Mouse (Mus musculus) brain, embryonic 14.5 days (tissue): Measurements from ENCODE around the gene Hip1r. TPM values are rescaled to one million over a fixed set of nuclear protein-coding genes. Genes with fewer than 3 reads are reported as not detected.
A peak's percentile ranks its signal among the peaks of the same experiment; 100 is the strongest.

Experiments
- DNase-seq: peaks from one replicate; pipeline ENCODE4 v3.0.0-alpha.2; 2011; ENCODE audit warnings: low read depth
- CTCF ChIP-seq: fragments of 200-500 bp; IDR thresholded peaks from 2 replicates; pipeline ENCODE4 v1.5.1; 2012; ENCODE audit warnings: inconsistent platforms, mild to moderate bottlenecking, moderate library complexity, borderline replicate concordance; ENCODE audit not compliant: insufficient read depth, insufficient read length; ENCODE audit errors: extremely low read depth
- POLR2A ChIP-seq: fragments of 200-500 bp; IDR thresholded peaks from 2 replicates; pipeline ENCODE4 v1.6.1; 2012; ENCODE audit warnings: mild to moderate bottlenecking, inconsistent platforms, borderline replicate concordance; ENCODE audit not compliant: poor library complexity, insufficient read depth, insufficient read length, severe bottlenecking; ENCODE audit errors: extremely low read depth
- polyA plus RNA-seq: library from polyadenylated mRNA; depleted of rRNA; stranded (reverse); fragments of >200 nt; gene quantifications from 2 replicates; pipeline ENCODE4 v1.2.3, GENCODE M21; 2012

The Hip1r gene
- polyA plus RNA-seq, 1 experiment, result 23.9 TPM

DNA sequence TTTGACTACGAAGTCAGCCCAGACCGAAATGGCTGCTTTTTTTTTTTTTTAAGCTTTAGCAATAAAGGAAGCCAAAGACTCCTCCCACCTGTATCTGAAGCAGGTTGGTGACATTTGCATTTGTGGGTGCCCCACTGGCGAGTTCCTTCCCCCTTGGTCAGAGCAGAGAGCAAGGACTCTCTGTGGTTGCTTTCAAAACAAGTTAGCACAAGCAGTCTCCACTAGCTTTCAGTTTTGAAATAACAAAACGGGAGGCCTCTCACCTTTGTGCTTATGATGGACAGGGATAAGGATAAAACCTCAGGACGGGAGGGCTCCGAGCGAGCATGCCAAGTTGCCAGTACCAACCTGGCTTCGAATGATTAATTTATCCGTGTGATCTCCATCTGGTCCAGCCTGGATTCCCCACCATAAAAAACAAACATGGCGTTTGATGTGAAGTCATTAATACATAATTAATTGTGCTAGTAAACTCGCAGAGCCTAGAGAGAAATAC is 1.2 kb downstream of the Hip1r start:
- DNase-seq, result peak; percentile 58
- TF ChIP-seq POLR2A, result no peak
- TF ChIP-seq CTCF, result no peak

DNA sequence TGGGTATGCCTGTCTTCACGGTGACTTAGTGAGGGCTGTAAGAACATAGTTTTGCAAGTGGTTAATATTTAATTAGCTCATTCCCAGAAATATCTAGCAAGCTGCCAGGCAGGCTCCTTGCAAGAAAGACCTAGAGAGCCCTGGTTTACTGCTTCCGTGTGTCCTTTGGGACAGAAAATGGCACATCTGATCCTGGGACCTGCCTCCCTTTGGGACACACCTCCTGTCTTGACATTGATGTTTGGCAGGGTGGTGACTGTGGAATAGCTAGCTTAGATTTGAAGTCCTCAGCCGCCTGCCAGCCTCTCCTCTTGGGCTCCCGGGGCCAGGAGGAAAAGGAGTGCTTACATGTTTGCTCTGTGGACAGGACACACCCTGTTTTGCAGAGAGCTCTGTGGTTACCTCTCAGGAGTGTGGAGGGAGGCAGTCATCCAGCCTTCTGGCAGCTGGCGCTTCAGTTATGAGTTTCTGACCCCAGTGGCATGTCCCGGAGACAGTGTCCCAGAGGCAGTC is 2.3 kb downstream of the Hip1r start:
- TF ChIP-seq POLR2A, result no peak
- no peak for TF ChIP-seq CTCF
- no peak for DNase-seq

DNA sequence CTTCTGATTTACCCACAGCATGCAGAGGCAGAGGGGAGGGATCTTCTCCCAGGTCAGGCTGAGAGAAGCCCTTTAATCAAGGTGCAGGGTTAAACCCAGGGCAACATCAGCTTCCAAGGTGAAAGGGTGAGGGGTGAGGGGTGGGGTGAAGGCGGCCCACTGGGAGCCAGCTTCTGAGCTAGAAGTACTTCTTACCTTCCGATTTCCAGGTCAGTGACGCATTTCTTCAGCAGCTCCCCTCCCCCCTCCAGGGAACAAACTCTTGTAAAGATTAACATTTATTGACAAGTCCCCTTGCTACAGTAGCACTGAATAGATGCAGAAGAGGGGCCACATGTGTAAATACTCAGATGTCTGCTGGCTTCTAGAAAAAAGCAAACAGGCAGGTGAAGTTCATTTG is 3.8 kb downstream of the Hip1r start:
- TF ChIP-seq CTCF (no peak), POLR2A (no peak)
- no peak for DNase-seq

DNA sequence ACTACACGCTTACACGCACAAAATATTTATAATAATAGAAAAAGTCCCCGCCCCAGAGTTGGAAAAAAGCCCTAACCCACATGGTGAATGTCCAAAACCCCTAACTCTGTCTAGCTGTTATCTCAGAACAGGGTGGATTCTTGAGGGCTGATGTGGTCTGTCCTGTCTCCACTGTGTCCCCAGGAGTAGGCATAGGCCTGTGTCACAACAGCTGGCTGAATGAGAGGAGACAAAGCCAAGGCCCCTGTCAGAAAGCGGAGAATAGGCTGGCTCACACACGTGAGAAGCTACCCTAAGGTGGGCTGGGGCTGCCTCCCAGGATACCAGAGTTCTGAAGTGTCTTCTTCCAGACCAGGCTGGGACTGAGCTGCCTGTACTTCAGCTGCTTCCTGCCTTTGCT is 4.7 kb downstream of the Hip1r start:
- no peak for TF ChIP-seq CTCF
- no peak for TF ChIP-seq POLR2A
- no peak for DNase-seq

DNA sequence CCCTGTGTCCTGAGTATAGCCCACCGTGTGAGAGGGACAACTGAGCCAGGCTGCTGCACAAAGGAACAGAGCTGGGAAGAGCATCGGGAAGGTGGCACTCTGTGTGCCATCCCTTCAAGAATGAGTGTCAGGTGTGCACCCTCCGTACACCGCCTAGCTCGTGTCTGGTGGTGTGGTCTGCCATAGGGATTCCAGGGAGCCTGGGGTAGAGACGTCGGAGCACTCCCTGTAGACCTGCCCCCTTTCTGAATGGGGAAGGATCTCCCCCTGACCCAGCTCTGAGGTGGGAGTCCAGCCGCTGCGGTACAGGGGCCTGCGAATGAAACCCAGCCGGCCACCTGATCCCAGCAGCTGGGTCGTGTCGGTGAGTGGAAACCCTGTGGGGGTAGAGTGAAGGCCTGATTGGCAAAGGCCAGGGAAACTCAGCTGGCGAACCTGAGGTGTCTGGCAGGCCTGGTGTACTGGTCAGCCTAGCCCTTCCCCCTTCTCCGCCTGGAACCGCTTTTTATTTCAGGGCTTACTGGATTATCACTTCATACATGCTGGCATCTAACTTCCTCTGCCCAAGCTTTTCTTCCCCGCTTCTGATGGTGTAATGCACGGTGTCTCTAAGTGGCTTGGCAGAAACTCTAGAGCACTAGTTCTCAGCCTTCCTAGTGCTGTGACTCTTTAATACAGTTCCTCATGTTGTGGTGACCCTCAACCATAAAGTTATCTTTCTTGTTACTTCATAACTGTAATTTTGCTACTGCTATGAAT is 6.0 kb downstream of the Hip1r start:
- TF ChIP-seq POLR2A (no peak), CTCF (no peak)
- no peak for DNase-seq

DNA sequence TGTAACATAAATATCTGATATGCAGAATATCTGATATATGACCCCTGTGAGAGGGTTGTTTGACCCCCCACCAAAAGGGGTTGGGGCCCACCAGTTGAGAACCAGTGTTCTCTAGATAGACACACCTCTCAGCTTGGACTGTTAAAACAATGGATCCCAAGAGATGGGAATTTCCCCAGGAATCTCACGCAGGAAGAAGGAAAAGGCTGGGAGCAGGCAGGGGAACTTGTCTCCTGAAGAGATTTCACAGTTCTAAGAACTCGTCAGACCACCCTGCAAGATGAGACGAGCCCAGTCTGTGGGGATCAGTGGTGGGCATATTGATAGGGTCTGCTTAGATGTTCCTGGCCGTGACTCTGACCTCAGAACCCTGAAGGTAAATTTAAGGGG is 6.5 kb downstream of the Hip1r start:
- TF ChIP-seq POLR2A, result no peak
- DNase-seq, result no peak

DNA sequence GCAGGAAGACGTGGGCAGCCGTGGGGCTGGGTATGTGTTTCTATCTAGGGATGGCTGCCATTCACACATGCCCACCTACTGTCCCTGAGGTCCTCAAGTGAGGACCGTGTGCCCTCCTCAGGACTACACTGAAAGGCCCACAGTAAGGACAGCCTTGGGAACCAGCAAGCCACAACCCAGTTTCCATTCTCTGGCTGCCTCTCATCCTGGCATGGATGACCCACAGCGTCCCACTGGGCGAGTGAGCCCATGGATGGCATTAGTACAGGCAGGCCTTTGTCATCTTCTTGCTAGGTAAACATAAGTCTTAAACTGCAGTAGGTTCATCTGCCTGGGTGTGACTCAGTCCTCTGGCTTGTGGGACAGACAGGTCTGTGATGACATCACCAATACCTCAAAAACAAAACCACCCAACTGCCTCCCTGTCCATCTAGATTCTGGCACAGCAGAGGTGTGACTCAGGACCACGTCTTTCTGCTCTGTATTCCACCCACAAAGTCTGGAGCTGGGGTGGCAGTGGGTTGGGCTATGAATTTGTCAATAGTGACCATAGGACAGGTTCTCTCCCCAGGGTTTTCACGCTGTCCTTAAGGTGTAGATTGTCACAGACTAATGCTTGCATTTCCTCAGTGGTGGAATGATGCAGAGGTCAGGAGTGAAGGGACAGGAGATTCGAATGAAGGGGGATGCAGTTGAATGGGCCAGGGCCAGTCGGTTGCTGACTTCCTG is 7.3 kb downstream of the Hip1r start:
- TF ChIP-seq CTCF (no peak), POLR2A (no peak)
- DNase-seq, result no peak

DNA sequence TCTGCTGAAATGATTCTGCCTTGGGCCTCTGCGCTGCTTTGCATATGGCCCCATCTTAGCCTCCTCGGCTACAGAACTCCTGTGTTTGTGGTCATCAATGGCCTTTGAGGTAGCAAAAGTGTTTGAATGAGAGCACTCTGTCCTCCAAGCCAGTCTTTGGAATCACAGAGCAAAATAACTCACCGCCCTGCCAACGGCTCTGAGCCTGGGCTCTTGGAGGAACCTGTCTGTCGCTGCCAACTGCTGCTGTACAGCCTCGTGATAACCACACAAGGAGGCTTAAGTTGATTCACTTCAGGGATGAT is 7.8 kb downstream of the Hip1r start:
- DNase-seq, result no peak
- no peak for TF ChIP-seq POLR2A
- no peak for TF ChIP-seq CTCF

DNA sequence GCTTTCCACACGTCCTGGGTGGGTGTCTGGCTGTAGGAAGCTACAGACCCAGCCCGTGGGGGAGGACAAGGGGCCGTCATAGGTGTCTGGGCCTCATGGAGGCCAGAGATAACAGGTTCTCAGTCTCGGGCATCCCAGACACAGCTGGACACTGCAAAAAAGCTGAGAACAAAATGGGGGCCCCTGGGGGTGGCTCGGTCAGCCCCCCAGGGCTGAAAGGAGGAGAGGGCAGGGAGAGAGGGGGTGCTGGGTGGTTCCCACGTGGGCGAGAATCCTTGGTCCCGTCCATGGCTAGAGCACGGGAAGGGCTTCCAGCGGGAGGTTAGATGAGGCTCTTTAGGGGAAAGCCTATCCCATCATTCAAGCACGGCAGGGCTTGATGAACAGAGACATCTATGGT is 9.4 kb downstream of the Hip1r start:
- no peak for TF ChIP-seq CTCF
- TF ChIP-seq POLR2A, result no peak
- no peak for DNase-seq

DNA sequence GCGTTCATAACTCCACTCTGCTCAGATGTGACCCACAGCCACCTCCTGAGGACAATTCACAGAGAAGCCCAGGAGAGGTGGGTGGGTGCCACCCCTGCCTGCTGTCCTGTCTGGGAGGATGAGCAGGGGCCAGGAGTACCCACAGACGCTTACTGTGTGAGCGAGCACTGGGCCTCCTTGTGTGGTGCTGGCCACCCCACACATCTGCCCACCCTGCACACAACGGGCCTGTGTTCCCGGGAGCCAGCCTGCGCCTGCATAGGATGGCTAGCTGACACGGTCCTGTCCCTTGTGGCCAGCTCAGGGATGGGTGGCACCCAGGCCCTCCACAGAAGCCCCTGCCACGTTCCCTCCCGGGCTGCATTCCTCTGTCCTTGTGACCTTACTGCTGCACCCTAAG is 12.0 kb downstream of the Hip1r start:
- no peak for TF ChIP-seq POLR2A
- TF ChIP-seq CTCF, result no peak
- no peak for DNase-seq

DNA sequence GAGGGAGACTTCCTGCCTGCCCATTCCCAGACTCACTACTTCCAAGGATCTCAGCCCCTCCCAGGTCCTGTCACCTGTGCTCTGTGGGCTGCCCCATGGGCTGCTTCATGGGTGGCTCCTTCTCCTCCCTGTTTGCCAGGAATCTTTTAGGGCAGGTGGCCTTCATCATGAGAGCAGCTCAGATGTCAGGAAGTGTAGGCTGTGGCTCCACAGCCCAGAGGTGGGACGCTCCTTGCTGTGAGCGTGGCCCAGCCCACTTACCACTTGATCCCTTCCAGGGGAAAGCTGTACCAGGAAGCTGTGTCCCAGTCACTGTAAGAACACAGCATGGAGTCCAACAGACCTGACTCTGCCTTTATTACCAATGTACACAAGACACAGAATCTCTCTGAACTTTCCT is 13.5 kb downstream of the Hip1r start:
- no peak for DNase-seq
- TF ChIP-seq CTCF (no peak), POLR2A (no peak)

DNA sequence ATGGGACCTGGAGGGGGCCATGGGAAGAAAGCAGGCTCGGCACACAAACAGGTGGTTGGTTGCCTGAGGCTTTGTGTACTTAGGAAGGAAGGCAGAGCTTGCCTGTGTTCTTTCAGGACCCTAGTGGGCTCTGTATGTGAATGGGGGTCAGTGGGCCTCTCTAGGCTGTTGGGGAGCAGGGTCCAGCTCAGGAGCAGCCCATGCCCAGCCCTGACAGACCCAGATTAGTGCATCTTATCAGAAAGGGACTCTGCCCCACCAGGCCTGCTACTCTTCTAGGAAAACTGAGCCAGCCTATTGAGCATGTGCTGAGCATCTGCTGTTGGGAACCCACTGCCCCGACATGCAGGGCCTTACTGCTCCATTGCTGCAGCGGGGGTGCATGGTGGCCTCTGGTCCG is 14.1 kb downstream of the Hip1r start:
- no peak for DNase-seq
- no peak for TF ChIP-seq POLR2A
- no peak for TF ChIP-seq CTCF

DNA sequence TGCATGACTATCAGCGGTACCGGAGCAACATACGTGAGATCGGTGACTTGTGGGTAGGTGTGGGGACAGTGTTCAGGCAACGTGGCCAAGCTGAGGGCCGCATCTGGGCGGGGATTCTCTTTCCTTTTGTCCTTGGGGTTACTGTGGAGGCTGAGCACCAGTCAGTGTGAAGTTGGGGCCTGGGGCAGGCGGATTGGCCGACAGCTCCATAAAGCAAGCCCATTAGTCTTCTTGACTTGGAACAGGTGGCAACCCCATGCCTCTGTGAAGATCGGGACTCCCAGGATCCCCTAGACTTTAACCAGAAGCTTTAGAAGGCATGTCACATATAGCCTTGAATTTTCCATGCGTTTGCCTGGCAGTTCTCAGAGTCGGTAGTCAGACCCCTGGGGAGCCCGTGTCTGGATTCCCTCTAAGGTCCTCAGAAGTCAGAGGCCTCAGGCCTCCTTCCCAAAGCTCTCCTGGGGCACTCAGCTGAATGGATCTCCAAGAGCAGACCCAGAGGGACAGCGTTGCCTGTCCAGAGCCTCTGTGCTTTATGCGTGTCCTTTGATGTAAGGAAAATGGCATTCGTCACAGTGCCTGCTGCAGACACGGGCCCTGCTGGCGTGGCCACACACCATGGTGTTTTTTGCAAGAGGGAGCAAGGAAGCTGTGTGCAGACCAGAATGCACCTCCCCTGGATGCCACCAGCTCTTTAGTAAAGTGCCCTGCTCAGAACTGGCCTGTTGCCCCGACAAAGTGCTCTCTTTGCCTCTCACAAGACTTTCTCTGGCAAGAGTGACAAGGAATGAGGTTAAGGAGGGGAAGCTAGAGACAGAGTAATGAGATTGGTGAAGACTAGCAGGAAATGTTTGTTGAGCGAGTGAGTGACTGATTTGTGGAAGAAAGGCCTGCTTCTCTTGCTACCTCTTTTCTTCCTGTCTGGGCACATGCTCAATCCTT is 16.8 kb downstream of the Hip1r start:
- no peak for TF ChIP-seq CTCF
- no peak for TF ChIP-seq POLR2A
- no peak for DNase-seq
